Mouse (Mus musculus): ENCODE data around the gene Slc25a45. TPM values are rescaled to one million over a fixed set of nuclear protein-coding genes. Genes with fewer than 3 reads are reported as not detected.

The Slc25a45 gene
- polyA plus RNA-seq, 1 experiment from 2014 or later: 3.7 TPM

GRCm38 (mm10) chr19:5841999-5842784, 35.4 kb upstream of the Slc25a45 start:
- Histone ChIP-seq H3K9ac (peak overlapping the region; percentile 81), H3K9me3 (no peaks in the 10 kb centered on the region), H3K4me1 (peaks cover 85% of the 10 kb centered on the region), H3K36me3 (no peaks in the 10 kb centered on the region), H3K4me2 (peak overlapping the region; percentile 80), H3K4me3 (peak overlapping the region; percentile 40), H3K27me3 (replicated peaks) (no peaks in the 10 kb centered on the region), H3K27ac (replicated peaks) (peak overlapping the region; percentile 100)
- ATAC-seq (ENCODE audit: extremely low read depth, insufficient number of reproducible peaks, low FRiP score, low TSS enrichment): no peak
- WGBS: 65% methylated on average over 5 of the region's 5 CpGs

GRCm38 (mm10) chr19:5842785-5843730, 34.5 kb upstream of the Slc25a45 start:
- H3K27me3 ChIP-seq (replicated peaks): no peaks in the 10 kb centered on the region
- WGBS: 72% methylated on average over 9 of the region's 9 CpGs
- peaks cover 85% of the 10 kb centered on the region for H3K4me1 ChIP-seq
- H3K27ac ChIP-seq (replicated peaks): peak overlapping the region; percentile 100
- H3K9ac ChIP-seq: peak overlapping the region; percentile 81
- no peak for ATAC-seq (ENCODE audit: extremely low read depth, insufficient number of reproducible peaks, low FRiP score, low TSS enrichment)
- no peaks in the 10 kb centered on the region for H3K9me3 ChIP-seq
- peak overlapping the region; percentile 80 for H3K4me2 ChIP-seq
- no peaks in the 10 kb centered on the region for H3K36me3 ChIP-seq
- peak overlapping the region; percentile 40 for H3K4me3 ChIP-seq

- peak overlapping the region; percentile 81 for H3K9ac ChIP-seq
- peaks cover 91% of the 10 kb centered on the region for H3K4me1 ChIP-seq
- peak overlapping the region; percentile 100 for H3K27ac ChIP-seq (replicated peaks)
- no peaks in the 10 kb centered on the region for H3K36me3 ChIP-seq
- H3K9me3 ChIP-seq: no peaks in the 10 kb centered on the region
- H3K4me3 ChIP-seq: peak overlapping the region; percentile 40
- no peaks in the 10 kb centered on the region for H3K27me3 ChIP-seq (replicated peaks)
- H3K4me2 ChIP-seq: peak overlapping the region; percentile 80
- ATAC-seq (ENCODE audit: extremely low read depth, insufficient number of reproducible peaks, low FRiP score, low TSS enrichment): no peak
- WGBS: 70% methylated on average over 30 of the region's 30 CpGs
These were observed 33.6 kb upstream of the Slc25a45 start for GRCm38 (mm10) chr19:5843781-5844691.

GRCm38 (mm10) chr19:5844831-5845318, 32.7 kb upstream of the Slc25a45 start:
- Histone ChIP-seq H3K36me3 (no peaks in the 10 kb centered on the region), H3K27me3 (replicated peaks) (no peaks in the 10 kb centered on the region), H3K4me3 (peak overlapping the region; percentile 40), H3K9ac (peak overlapping the region; percentile 81), H3K4me1 (peaks cover 93% of the 10 kb centered on the region), H3K4me2 (peak overlapping the region; percentile 80), H3K9me3 (no peaks in the 10 kb centered on the region), H3K27ac (replicated peaks) (peak overlapping the region; percentile 100)
- ATAC-seq (ENCODE audit: extremely low read depth, insufficient number of reproducible peaks, low FRiP score, low TSS enrichment): no peak
- 60% methylated on average over 12 of the region's 12 CpGs for WGBS

GRCm38 (mm10) chr19:5845319-5846135, 32.1 kb upstream of the Slc25a45 start:
- WGBS: 6% methylated on average over 45 of the region's 45 CpGs
- H3K36me3 ChIP-seq: no peaks in the 10 kb centered on the region
- peak overlapping the region; percentile 86 for H3K9ac ChIP-seq
- no peaks in the 10 kb centered on the region for H3K27me3 ChIP-seq (replicated peaks)
- H3K4me1 ChIP-seq: peaks cover 93% of the 10 kb centered on the region
- peak overlapping the region; percentile 40 for H3K4me3 ChIP-seq
- ATAC-seq (ENCODE audit: extremely low read depth, insufficient number of reproducible peaks, low FRiP score, low TSS enrichment): peak; percentile 48
- peak overlapping the region; percentile 80 for H3K4me2 ChIP-seq
- H3K27ac ChIP-seq (replicated peaks): peak overlapping the region; percentile 100
- H3K9me3 ChIP-seq: no peaks in the 10 kb centered on the region

- Histone ChIP-seq H3K9me3 (no peaks in the 10 kb centered on the region), H3K36me3 (peaks cover 5% of the 10 kb centered on the region; the same call in 1 of the 2 replicates), H3K4me3 (peak overlapping the region; percentile 40), H3K4me2 (peak overlapping the region; percentile 80), H3K4me1 (peaks cover 93% of the 10 kb centered on the region), H3K27ac (replicated peaks) (peak overlapping the region; percentile 100), H3K27me3 (replicated peaks) (no peaks in the 10 kb centered on the region), H3K9ac (peak overlapping the region; percentile 86)
- 2% methylated on average over 7 of the region's 7 CpGs for WGBS
- no peak for ATAC-seq (ENCODE audit: extremely low read depth, insufficient number of reproducible peaks, low FRiP score, low TSS enrichment)
These were observed 31.5 kb upstream of the Slc25a45 start for GRCm38 (mm10) chr19:5846154-5846553.

GRCm38 (mm10) chr19:5846557-5847305, 30.9 kb upstream of the Slc25a45 start:
- ATAC-seq (ENCODE audit: extremely low read depth, insufficient number of reproducible peaks, low FRiP score, low TSS enrichment): peak; percentile 32
- Histone ChIP-seq H3K4me2 (peak overlapping the region; percentile 80), H3K36me3 (peaks cover 11% of the 10 kb centered on the region; the same call in 1 of the 2 replicates), H3K4me3 (peak overlapping the region; percentile 40), H3K27me3 (replicated peaks) (no peaks in the 10 kb centered on the region), H3K27ac (replicated peaks) (peak overlapping the region; percentile 100), H3K4me1 (peaks cover 93% of the 10 kb centered on the region), H3K9me3 (no peaks in the 10 kb centered on the region), H3K9ac (peak overlapping the region; percentile 86)
- 6% methylated on average over 16 of the region's 16 CpGs for WGBS

- Histone ChIP-seq H3K27ac (replicated peaks) (peak overlapping the region; percentile 100), H3K9ac (peak overlapping the region; percentile 86), H3K36me3 (peaks cover 16% of the 10 kb centered on the region), H3K9me3 (no peaks in the 10 kb centered on the region), H3K27me3 (replicated peaks) (no peaks in the 10 kb centered on the region), H3K4me1 (peaks cover 93% of the 10 kb centered on the region), H3K4me3 (peak overlapping the region; percentile 40), H3K4me2 (peak overlapping the region; percentile 80)
- WGBS: 54% methylated on average over 4 of the region's 4 CpGs
- no peak for ATAC-seq (ENCODE audit: extremely low read depth, insufficient number of reproducible peaks, low FRiP score, low TSS enrichment)
These were observed 30.3 kb upstream of the Slc25a45 start for GRCm38 (mm10) chr19:5847306-5847796.

- no peaks in the 10 kb centered on the region for H3K27me3 ChIP-seq (replicated peaks)
- H3K4me3 ChIP-seq: peak overlapping the region; percentile 40
- peaks cover 25% of the 10 kb centered on the region for H3K36me3 ChIP-seq
- H3K27ac ChIP-seq (replicated peaks): peak overlapping the region; percentile 100
- WGBS: 42% methylated on average over 14 of the region's 14 CpGs
- H3K9ac ChIP-seq: peak overlapping the region; percentile 86
- ATAC-seq (ENCODE audit: extremely low read depth, insufficient number of reproducible peaks, low FRiP score, low TSS enrichment): no peak
- peak overlapping the region; percentile 80 for H3K4me2 ChIP-seq
- H3K9me3 ChIP-seq: no peaks in the 10 kb centered on the region
- peaks cover 93% of the 10 kb centered on the region for H3K4me1 ChIP-seq
These were observed 29.4 kb upstream of the Slc25a45 start for GRCm38 (mm10) chr19:5848032-5848825.

All from heart, embryonic 13.5 days (tissue).